Mouse (Mus musculus) CH12.LX (cell line): ENCODE data around the gene Slc2a2. TPM values are rescaled to one million over a fixed set of nuclear protein-coding genes. Genes with fewer than 3 reads are reported as not detected.

Source experiments
- DNase-seq: peaks from one replicate; pipeline ENCODE4 v3.0.0-alpha.2; 2013; ENCODE audit errors: extremely low read depth
- H3K27ac ChIP-seq: 2 replicates; pipeline ENCODE4 v1.5.1; 2012; ENCODE audit warnings: low read depth, mild to moderate bottlenecking, control low read depth, moderate library complexity; ENCODE audit not compliant: insufficient read depth
- H3K27me3 ChIP-seq: replicated peaks from 2 replicates; pipeline ENCODE3; 2012; ENCODE audit warnings: inconsistent platforms
- H3K36me3 ChIP-seq, 2 experiments: replicated peaks in 1 of 2; 2 replicates each; pipeline versions ENCODE3 to v1.6.1; 2012; ENCODE audit warnings: inconsistent platforms in 1 of 2, low read length in 1 of 2, mild to moderate bottlenecking in 1 of 2, mixed read lengths in 1 of 2, moderate library complexity in 1 of 2; ENCODE audit not compliant: control insufficient read depth in 1 of 2, insufficient read depth in 1 of 2
- H3K4me1 ChIP-seq, 2 experiments: 2 replicates each; pipeline ENCODE4 v1.6.1; 2012; ENCODE audit warnings: inconsistent platforms in 1 of 2, moderate library complexity in 1 of 2; ENCODE audit not compliant: insufficient read depth in 2 of 2, control insufficient read depth in 1 of 2
- H3K4me2 ChIP-seq: 2 replicates; pipeline ENCODE4 v1.6.1; 2012; ENCODE audit warnings: low read depth, mild to moderate bottlenecking, control low read depth; ENCODE audit not compliant: poor library complexity, insufficient read depth, severe bottlenecking
- H3K4me3 ChIP-seq, 3 experiments: fragments of 150-350 bp in 1 of 3; sonication (generic) in 1 of 3; replicated peaks in 1 of 3; 2 replicates each; pipeline versions ENCODE3 to v1.5.1; 2011 to 2012; ENCODE audit warnings: low read depth in 2 of 3, low read length in 2 of 3, mild to moderate bottlenecking in 2 of 3, moderate library complexity in 2 of 3, control low read depth in 1 of 3, improper control_type of control experiment in 1 of 3, inconsistent platforms in 1 of 3, mixed read lengths in 1 of 3; ENCODE audit not compliant: poor library complexity in 1 of 3
- H3K79me2 ChIP-seq: replicated peaks from 2 replicates; pipeline ENCODE4 v1.6.1; 2012; ENCODE audit warnings: mild to moderate bottlenecking, moderate library complexity; ENCODE audit not compliant: control insufficient read depth, poor library complexity, insufficient read depth, severe bottlenecking; ENCODE audit errors: extremely low read depth
- H3K9ac ChIP-seq: 2 replicates; pipeline ENCODE4 v1.6.1; 2012; ENCODE audit warnings: low read depth, mild to moderate bottlenecking, control low read depth, moderate library complexity; ENCODE audit not compliant: insufficient read depth
- H3K9me3 ChIP-seq: replicated peaks from 2 replicates; pipeline ENCODE3; 2012; ENCODE audit warnings: low read length, inconsistent platforms, mixed read lengths
- BHLHE40 ChIP-seq: IDR thresholded peaks from 2 replicates; pipeline ENCODE4 v1.6.1; 2011; ENCODE audit warnings: mild to moderate bottlenecking, low read depth, low read length, improper control_type of control experiment
- CHD1 ChIP-seq: IDR thresholded peaks from 2 replicates; pipeline ENCODE4 v1.6.1; 2012; ENCODE audit warnings: low read depth, low read length, improper control_type of control experiment, inconsistent platforms
- CHD2 ChIP-seq: IDR thresholded peaks from 2 replicates; pipeline ENCODE4 v1.6.1; 2011; ENCODE audit warnings: low read length, improper control_type of control experiment
- CTCF ChIP-seq, 2 experiments: IDR thresholded peaks in 1 of 2; conservative IDR thresholded peaks in 1 of 2; 2 replicates each; pipeline ENCODE4 v1.5.1; 2011 to 2012; ENCODE audit warnings: low read depth in 2 of 2, low read length in 2 of 2, improper control_type of control experiment in 1 of 2, inconsistent platforms in 1 of 2, mild to moderate bottlenecking in 1 of 2, moderate library complexity in 1 of 2
- E2F4 ChIP-seq: IDR thresholded peaks from 2 replicates; pipeline ENCODE4 v1.6.1; 2011; ENCODE audit warnings: low read depth, low read length, improper control_type of control experiment; ENCODE audit not compliant: insufficient replicate concordance
- GABPA ChIP-seq: IDR thresholded peaks from 2 replicates; pipeline ENCODE4 v1.6.1; 2012; ENCODE audit warnings: low read depth, low read length, improper control_type of control experiment, inconsistent platforms; ENCODE audit not compliant: insufficient replicate concordance
- HCFC1 ChIP-seq: IDR thresholded peaks from 2 replicates; pipeline ENCODE4 v1.6.1; 2012; ENCODE audit warnings: low read depth, mild to moderate bottlenecking, inconsistent platforms, low read length, improper control_type of control experiment
- JUN ChIP-seq: IDR thresholded peaks from 2 replicates; pipeline ENCODE4 v1.6.1; 2011; ENCODE audit warnings: low read depth, mild to moderate bottlenecking, low read length, improper control_type of control experiment, moderate library complexity; ENCODE audit not compliant: insufficient read depth
- KAT2A ChIP-seq: IDR thresholded peaks from 2 replicates; pipeline ENCODE4 v1.6.1; 2012; ENCODE audit warnings: low read length, improper control_type of control experiment, inconsistent platforms; ENCODE audit not compliant: insufficient replicate concordance
- MAX ChIP-seq: IDR thresholded peaks from 2 replicates; pipeline ENCODE4 v1.6.1; 2011; ENCODE audit warnings: low read length, improper control_type of control experiment
- MAZ ChIP-seq: IDR thresholded peaks from 2 replicates; pipeline ENCODE4 v1.6.1; 2012; ENCODE audit warnings: low read depth, mild to moderate bottlenecking, inconsistent platforms, low read length, improper control_type of control experiment, moderate library complexity
- MEF2A ChIP-seq: IDR thresholded peaks from 2 replicates; pipeline ENCODE4 v1.6.1; 2014; ENCODE audit warnings: low read depth, mild to moderate bottlenecking, inconsistent platforms, low read length, improper control_type of control experiment, borderline replicate concordance
- MXI1 ChIP-seq: IDR thresholded peaks from 2 replicates; pipeline ENCODE4 v1.6.1; 2011; ENCODE audit warnings: mild to moderate bottlenecking, low read depth, low read length, improper control_type of control experiment
- MYC ChIP-seq: IDR thresholded peaks from 2 replicates; pipeline ENCODE4 v1.6.1; 2011; ENCODE audit warnings: low read depth, mild to moderate bottlenecking, improper control_type of control experiment, low read length
- NRF1 ChIP-seq: IDR thresholded peaks from 2 replicates; pipeline ENCODE4 v1.6.1; 2014; ENCODE audit warnings: low read depth, mild to moderate bottlenecking, inconsistent platforms, low read length, improper control_type of control experiment, moderate library complexity
- POLR2A ChIP-seq: IDR thresholded peaks from 2 replicates; pipeline ENCODE4 v1.6.1; 2011; ENCODE audit warnings: low read depth, mild to moderate bottlenecking, improper control_type of control experiment, low read length
- POLR2AphosphoS2 ChIP-seq: IDR thresholded peaks from 2 replicates; pipeline ENCODE4 v1.6.1; 2011; ENCODE audit warnings: low read depth, low read length, improper control_type of control experiment
- RAD21 ChIP-seq: IDR thresholded peaks from 2 replicates; pipeline ENCODE4 v1.6.1; 2011; ENCODE audit warnings: low read depth, mild to moderate bottlenecking, low read length, improper control_type of control experiment, moderate library complexity
- SMC3 ChIP-seq: IDR thresholded peaks from 2 replicates; pipeline ENCODE4 v1.6.1; 2011; ENCODE audit warnings: low read depth, low read length, improper control_type of control experiment
- USF2 ChIP-seq: conservative IDR thresholded peaks from 2 replicates; pipeline ENCODE4 v1.6.1; 2011; ENCODE audit warnings: low read depth, low read length, improper control_type of control experiment
- ZMIZ1 ChIP-seq: IDR thresholded peaks from 2 replicates; pipeline ENCODE4 v1.6.1; 2012; ENCODE audit warnings: low read depth, mild to moderate bottlenecking, inconsistent platforms, low read length, improper control_type of control experiment
- dilution Hi-C: fragments of 300-500 bp; cut with MboI; formaldehyde crosslinking; loops from 2 replicates; pipeline ENCODE4 v1.14.3; 2020; ENCODE audit warnings: low sequenced_read_pairs; ENCODE audit not compliant: extremely low pct_unique_long_range_greater_than_20kb, extremely low pct_ligation_motif_present
- in situ Hi-C: fragments of 300-500 bp; cut with MboI; formaldehyde crosslinking; loops from 3 replicates; pipeline ENCODE4 v1.14.3; 2019; ENCODE audit warnings: low sequenced_read_pairs, low pct_ligation_motif_present, low pct_unique_long_range_greater_than_20kb, mixed read lengths
- polyA plus RNA-seq: library from polyadenylated mRNA; unstranded; fragments of >175 nt; gene quantifications from 2 replicates; pipeline ENCODE4 v1.2.1, GENCODE M21; 2012; ENCODE audit warnings: low read depth; ENCODE audit not compliant: insufficient read length
- total RNA-seq, 2 experiments: library from RNA; depleted of rRNA; stranded (reverse); fragments of 300-350 nt in 1 of 2; fragments of >200 nt in 1 of 2; gene quantifications; 2 replicates each; pipeline ENCODE4 v1.2.3; 2012 to 2014

Gene Slc2a2
- total and polyA plus RNA-seq, 3 experiments = not detected

- H3K79me2 ChIP-seq = no peaks in the 10 kb centered on the region
- no peak for DNase-seq
- no peaks in the 10 kb centered on the region for H3K4me1 ChIP-seq
- H3K36me3 ChIP-seq = no peaks in the 10 kb centered on the region
- TF ChIP-seq MYC (no peak), KAT2A (no peak), BHLHE40 (no peak), USF2 (no peak), POLR2A (no peak), MAX (no peak), MEF2A (no peak), CHD2 (no peak), GABPA (no peak), E2F4 (no peak), CHD1 (no peak), HCFC1 (no peak), CTCF (conservative IDR thresholded peaks at IDR 0.05 in 1 of 2, IDR thresholded peaks at IDR 0.05 in 1 of 2; ENCODE audit: low read depth in 2 of 2, low read length in 2 of 2) (no peak)
- TF ChIP-seq, all 38 proteins: peak for 0
- H3K4me2 ChIP-seq = no peak overlapping the region
- no peak overlapping the region for H3K27ac ChIP-seq
- in situ Hi-C loops = no loop called here
- H3K9me3 ChIP-seq = peaks cover 57% of the 10 kb centered on the region
- no peaks in the 10 kb centered on the region for H3K27me3 ChIP-seq
- dilution Hi-C loops = no loop called here
- H3K9ac ChIP-seq = no peak overlapping the region
- no peak overlapping the region for H3K4me3 ChIP-seq
Measured at GRCm38 (mm10) chr3:28682411-28682810, 15.3 kb upstream of the Slc2a2 start.

GRCm38 (mm10) chr3:28685510-28685909, 12.2 kb upstream of the Slc2a2 start:
- H3K36me3 ChIP-seq = no peaks in the 10 kb centered on the region
- no peak overlapping the region for H3K4me2 ChIP-seq
- TF ChIP-seq SMC3 (no peak), ZMIZ1 (no peak), BHLHE40 (no peak), RAD21 (no peak), MXI1 (no peak), POLR2A (no peak), CTCF (conservative IDR thresholded peaks at IDR 0.05 in 1 of 2, IDR thresholded peaks at IDR 0.05 in 1 of 2; ENCODE audit: low read depth in 2 of 2, low read length in 2 of 2) (no peak), JUN (no peak), NRF1 (no peak), MAZ (no peak), POLR2AphosphoS2 (no peak)
- no peak overlapping the region for H3K9ac ChIP-seq
- H3K27ac ChIP-seq = no peak overlapping the region
- no peaks in the 10 kb centered on the region for H3K79me2 ChIP-seq
- H3K27me3 ChIP-seq = no peaks in the 10 kb centered on the region
- peaks cover 58% of the 10 kb centered on the region for H3K9me3 ChIP-seq
- no peak overlapping the region for H3K4me3 ChIP-seq
- in situ Hi-C loops = no loop called here
- no peak for DNase-seq
- dilution Hi-C loops = no loop called here
- H3K4me1 ChIP-seq = no peaks in the 10 kb centered on the region
